In genomic region chr3:51660821-51661276, GRCm38 (mm10) we compare ENCODE assay signal across 9 mouse cellular contexts. TPM values are rescaled to one million over a fixed set of nuclear protein-coding genes. Genes with fewer than 3 reads are reported as not detected.
DNase-seq lines count a peak whose midpoint lies in the region; ATAC-seq and TF ChIP-seq lines count a peak whose summit lies in the region.
"Had no signal": no experiment of that assay in that cellular context is flagged by ENCODE, and none has a peak within 500 bp of the region (broad histone marks: within the 10 kb centered on the region; RNA-seq: fewer than 3 reads in every experiment).

No protein-coding gene starts in this region.

- WGBS in liver, embryonic 16.5 days (ENCODE audit: insufficient replicate concordance), result 75% methylated on average over 3 of the region's 3 CpGs

- H3K9me3 ChIP-seq in liver, embryonic 16.5 days (replicated peaks; ENCODE audit: control insufficient read depth, low read length), result no peaks in the 10 kb centered on the region

- H3K27me3 ChIP-seq in liver, embryonic 16.5 days (ENCODE audit: control insufficient read depth, insufficient read depth, low read depth, low read length), result no peaks in the 10 kb centered on the region

- peak overlapping the region; percentile 25; the same call in 1 of the 2 replicates for H3K4me2 ChIP-seq in liver, embryonic 16.5 days (ENCODE audit: low read depth, low read length)

- ATAC-seq in liver, embryonic 16.5 days (ENCODE audit: low read depth), result peak; percentile 61

- intact Hi-C loops in heart, postnatal 25 days (cut with DNase I), result no loop called here

- peaks cover 30% of the 10 kb centered on the region for H3K4me1 ChIP-seq in liver, embryonic 16.5 days (ENCODE audit: control insufficient read depth, low read depth, low read length)

- H3K36me3 ChIP-seq in liver, embryonic 16.5 days (ENCODE audit: control insufficient read depth, insufficient read depth), result no peaks in the 10 kb centered on the region

- peak overlapping the region; percentile 45 for H3K4me3 ChIP-seq in liver, embryonic 16.5 days (ENCODE audit: low read depth, low read length)
- H3K4me3 ChIP-seq in layer of hippocampus, adult 2 months, result no peak overlapping the region

- peak overlapping the region; percentile 57 for H3K27ac ChIP-seq in liver, embryonic 16.5 days (ENCODE audit: low read length)
- H3K27ac ChIP-seq in layer of hippocampus, adult 2 months, result no peak overlapping the region

- H3K9ac ChIP-seq in liver, embryonic 16.5 days (ENCODE audit: low read depth, low read length), result peak overlapping the region; percentile 35; the same call in 1 of the 2 replicates

- peak; percentile 11 for DNase-seq in ovary, postnatal 36 days (ENCODE audit: low spot score)
- no peak for DNase-seq in ovary, postnatal 14 days (ENCODE audit: low spot score)
- DNase-seq in adrenal gland, postnatal 36 days, result peak; percentile 57 to 67
- peak; percentile 48 for DNase-seq in thymus, postnatal 4 days
- DNase-seq in layer of hippocampus, adult 2 months (ENCODE audit: low spot score in 2 of 2), result no peak
- no peak for DNase-seq in heart, postnatal 25 days (ENCODE audit: low spot score)
- no peak for DNase-seq in embryo, embryonic 10.5 days (ENCODE audit: low spot score)
- DNase-seq: kidney, postnatal 4 days had no signal

- no peak for TF ChIP-seq CTCF in layer of hippocampus, adult 2 months (conservative IDR thresholded peaks at IDR 0.05)

RNA-seq across cellular contexts. Expression of gene Mgst2, which starts 0.7 kb away (rescaled TPM):
- total RNA-seq in adrenal gland, postnatal 36 days (2021), result 100 to 1,000 TPM; 162 to 243 TPM
- polyA plus RNA-seq in liver, embryonic 16.5 days (2015; fragmentation: Nextera tagmentation; extraction: Ambion mirVana), result 27.6 and 28.4 TPM in 2 replicates
- not detected for total RNA-seq in layer of hippocampus, adult 2 months (2021)
- total RNA-seq in heart, postnatal 25 days (2021), result under 1 TPM; 0.48 to 0.60 TPM

Comparison
In these comparisons a context has a peak if more than half of its experiments do, and no peak if none do; other contexts are left out.
1. DNase-seq: peak in ovary, postnatal 36 days (single experiment), adrenal gland, postnatal 36 days (2 of 2) and thymus, postnatal 4 days (single experiment); none in ovary, postnatal 14 days (single experiment), layer of hippocampus, adult 2 months (0 of 2), heart, postnatal 25 days (single experiment) and embryo, embryonic 10.5 days (single experiment).
2. RNA of gene Mgst2, which starts 0.7 kb away (total RNA-seq): 162 to 243 TPM in adrenal gland, postnatal 36 days; 0.48 to 0.60 TPM in heart, postnatal 25 days and not detected in layer of hippocampus, adult 2 months; every median in the first group is over 100 times any median in the second.